Mouse (Mus musculus) heart, adult 2 months (tissue): ENCODE results near the gene Hyal3.

Source experiments
- CTCF ChIP-seq: fragments of 200-600 bp; IDR thresholded peaks from 2 replicates; pipeline ENCODE4 v1.8.1; 2022; ENCODE audit warnings: antibody characterized with exemption, mild to moderate bottlenecking, moderate library complexity
- EP300 ChIP-seq: fragments of 200-500 bp; IDR thresholded peaks from 2 replicates; pipeline ENCODE4 v1.6.1; 2011; ENCODE audit warnings: low read depth, low read length, control low read depth; ENCODE audit not compliant: insufficient read depth
- POLR2A ChIP-seq: fragments of 200-500 bp; IDR thresholded peaks from 2 replicates; pipeline ENCODE4 v1.6.1; 2011; ENCODE audit warnings: mild to moderate bottlenecking, low read depth, low read length, control low read depth; ENCODE audit not compliant: insufficient read depth

DNA sequence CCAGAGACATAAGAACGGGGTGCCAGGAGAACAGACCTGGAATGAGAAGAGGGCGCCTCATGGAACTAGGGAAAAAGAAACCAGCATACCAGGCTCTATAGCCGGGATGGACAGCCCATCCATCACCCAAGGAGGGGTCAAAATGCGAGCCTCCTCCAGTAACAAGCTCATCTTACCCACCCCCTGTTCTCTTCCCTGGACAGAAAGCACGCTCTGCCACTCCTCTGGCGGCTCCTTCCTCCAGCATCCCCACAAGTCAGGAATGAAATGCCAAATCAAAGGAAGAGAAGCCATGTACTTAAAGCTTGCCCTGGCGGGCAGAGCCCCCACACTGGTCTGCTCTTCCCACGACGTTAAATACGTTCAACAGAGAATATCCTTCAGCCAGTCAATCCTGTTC, 39.6 kb upstream of the Hyal3 start:
- TF ChIP-seq CTCF (no peak), POLR2A (no peak), EP300 (no peak)
